Mouse (Mus musculus) Patski (cell line): ENCODE results near the gene Tbc1d15. TPM values are rescaled to one million over a fixed set of nuclear protein-coding genes. Genes with fewer than 3 reads are reported as not detected.

ENCODE experiments used
- ATAC-seq: fragments of 100-300 bp; one replicate; pipeline ENCODE4 v1.8.0; 2021
- CTCF ChIA-PET: fragments of 350-600 bp; sonication (Branson Sonifier 250); formaldehyde crosslinking; loops from one replicate; lab custom pipeline; 2022; ENCODE audit warnings: inconsistent platforms; lab: Charles Lee
- POLR2A ChIA-PET: fragments of 350-600 bp; sonication (Branson Sonifier 250); formaldehyde crosslinking; loops from one replicate; lab custom pipeline; 2022; ENCODE audit warnings: antibody characterized with exemption, inconsistent platforms; lab: Charles Lee
- DNase-seq: peaks from one replicate; pipeline ENCODE4 v3.0.0-alpha.2; 2011; ENCODE audit warnings: low read depth, low spot score
- H3K27me3 ChIP-seq: fragments of 371-371 bp; one replicate; pipeline ENCODE4 v1.5.1; 2021
- CTCF ChIP-seq: fragments of 100-300 bp; IDR thresholded peaks from one replicate; pipeline ENCODE4 v1.5.1; 2021
- in situ Hi-C: fragments of 300-500 bp; cut with MboI; formaldehyde crosslinking; loops from 3 replicates; pipeline ENCODE4 v1.11.1; 2018; ENCODE audit warnings: low pct_unique_long_range_greater_than_20kb, mixed read lengths
- polyA plus RNA-seq: library from polyadenylated mRNA; unstranded; gene quantifications from one replicate; pipeline ENCODE4 v1.2.3, GENCODE M21; 2021

The Tbc1d15 gene
- polyA plus RNA-seq, 1 experiment from 2014 or later = 116 TPM

DNA sequence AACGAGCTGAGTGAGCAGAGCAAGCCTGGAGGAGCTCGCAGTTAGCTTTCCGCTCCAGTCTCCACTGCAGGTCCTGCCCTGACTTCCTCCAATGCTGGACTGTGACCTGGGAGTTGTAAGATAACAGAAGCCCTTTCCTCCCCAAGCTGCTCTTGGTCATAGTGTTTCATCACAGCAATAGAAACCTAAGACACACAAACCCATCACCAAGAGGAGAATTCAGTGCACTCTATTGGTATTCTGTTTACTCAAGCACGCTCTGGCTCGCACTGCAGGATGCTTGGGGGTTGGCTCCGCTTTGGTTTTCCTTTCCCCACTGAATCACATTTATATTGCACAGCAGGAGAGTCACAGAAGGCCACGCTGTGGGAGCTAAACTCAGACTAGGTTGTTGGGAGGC is 3.2 kb downstream of the Tbc1d15 start:
- DNase-seq = no peak
- POLR2A ChIA-PET = interaction anchor here (0.6 to 1.7 kb wide), 2 partner anchors 14 to 15 kb away, joined by 3 to 4 read pairs; no protein-coding TSS in a partner anchor

DNA sequence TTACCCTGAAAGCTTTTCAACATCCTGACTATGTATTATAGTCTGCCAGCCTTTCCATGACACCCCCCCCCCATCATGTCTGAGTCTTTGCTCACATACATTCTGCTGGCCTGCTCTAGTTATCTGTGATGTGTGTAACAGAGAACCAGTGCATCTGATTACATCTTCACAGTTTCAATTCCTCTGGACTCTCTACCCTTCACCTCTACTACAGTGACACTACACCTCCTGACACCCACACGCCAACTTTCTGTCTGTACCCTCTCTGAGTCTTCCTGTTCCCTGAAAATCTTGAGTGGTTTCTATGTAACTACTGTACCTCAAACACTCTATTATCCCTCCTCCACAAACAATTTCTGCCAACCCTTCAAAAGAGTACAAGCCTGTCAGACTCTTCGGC is 5.8 kb downstream of the Tbc1d15 start:
- ChIA-PET CTCF (no interaction called here), POLR2A (interaction anchor here (0.6 kb wide), 1 partner anchor 70 kb away, joined by 3 read pairs; no protein-coding TSS in a partner anchor)
- ATAC-seq = no peak
- H3K27me3 ChIP-seq = no peaks in the 10 kb centered on the region
- no peak for TF ChIP-seq CTCF
- in situ Hi-C loops = no loop called here
- no peak for DNase-seq

More for the DNA sequence above, 3.2 kb downstream of the Tbc1d15 start:
- no peaks in the 10 kb centered on the region for H3K27me3 ChIP-seq
- CTCF ChIA-PET = interaction anchor here (1.0 to 1.2 kb wide), 2 partner anchors 16 to 75 kb away, joined by 3 read pairs; no protein-coding TSS in a partner anchor
- TF ChIP-seq CTCF = no peak
- no peak for ATAC-seq
- in situ Hi-C loops = no loop called here

DNA sequence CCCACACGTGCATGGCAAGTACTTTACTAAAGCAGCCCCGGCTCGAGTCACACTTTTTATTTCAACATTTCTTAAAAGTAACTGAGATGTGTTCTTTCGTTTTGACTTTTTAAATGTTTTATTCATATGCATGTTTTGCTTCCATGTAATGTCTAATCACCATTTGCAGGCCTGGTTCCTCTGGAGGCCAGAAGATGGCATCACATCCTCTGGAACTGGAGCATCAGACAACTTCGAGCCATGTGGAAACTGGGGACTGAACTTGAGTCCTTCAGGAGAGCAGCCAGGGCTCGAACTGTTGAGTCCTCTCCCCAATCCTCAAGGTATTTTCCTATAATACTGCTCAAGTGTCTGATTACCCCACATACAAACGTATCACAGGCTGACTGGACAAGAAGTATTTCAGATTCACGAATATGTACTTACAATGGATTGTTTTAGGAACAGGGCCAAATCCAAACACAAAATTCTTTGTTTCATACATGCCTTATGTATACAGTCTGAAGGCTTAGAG is 10.1 kb downstream of the Tbc1d15 start:
- H3K27me3 ChIP-seq = no peaks in the 10 kb centered on the region
- peak; percentile 59 for TF ChIP-seq CTCF
- in situ Hi-C loops = no loop called here
- peak; percentile 39 for ATAC-seq
- CTCF ChIA-PET = interaction anchor here (1.2 to 2.8 kb wide), 2 partner anchors 8 to 11 kb away, joined by 3 to 9 read pairs; no protein-coding TSS in a partner anchor
- DNase-seq = no peak
- POLR2A ChIA-PET = interaction anchor here (1.0 kb wide), 1 partner anchor 9 kb away, joined by 3 read pairs; no protein-coding TSS in a partner anchor

DNA sequence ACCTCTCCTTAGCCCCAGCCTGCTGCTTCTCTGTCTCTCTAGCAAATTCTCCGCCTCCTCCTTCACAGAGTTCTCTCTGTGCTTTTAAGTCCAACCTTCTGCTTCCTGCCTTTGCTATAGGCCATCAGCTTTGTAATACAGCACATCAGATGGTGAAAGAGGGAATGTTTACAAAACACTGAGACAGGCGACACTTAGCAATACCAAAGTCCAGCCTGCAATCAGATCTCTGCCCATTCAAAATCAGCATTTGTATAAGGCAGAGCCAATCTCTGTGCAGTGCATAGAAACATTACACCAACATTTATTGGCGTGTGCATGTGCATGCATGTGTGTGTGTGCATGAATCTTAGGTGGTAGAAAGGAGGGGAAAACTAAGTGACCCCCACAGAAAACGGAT is 13.3 kb downstream of the Tbc1d15 start:
- in situ Hi-C loops = no loop called here
- DNase-seq (no peak), ATAC-seq (no peak)
- ChIA-PET POLR2A (no interaction called here), CTCF (no interaction called here)
- no peaks in the 10 kb centered on the region for H3K27me3 ChIP-seq
- no peak for TF ChIP-seq CTCF

DNA sequence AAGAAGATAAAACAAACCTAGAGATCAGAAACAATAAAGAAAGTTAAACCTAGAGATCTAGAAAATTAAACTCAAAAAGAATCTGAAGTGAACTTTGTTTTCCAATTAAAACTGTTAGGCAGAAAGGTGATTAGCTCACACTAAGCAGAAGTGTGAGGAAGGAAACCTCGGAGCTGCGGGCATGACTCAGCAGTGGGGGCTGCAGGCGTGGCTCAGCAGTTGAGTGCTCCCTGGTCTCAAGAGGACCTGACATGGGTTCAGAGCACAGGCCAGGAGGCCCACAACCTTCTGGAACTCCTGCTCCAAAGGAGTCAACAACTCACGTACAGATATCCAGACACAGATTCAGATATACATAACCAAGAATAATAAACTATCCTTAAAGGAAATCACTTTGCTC is 14.5 kb downstream of the Tbc1d15 start:
- DNase-seq (no peak), ATAC-seq (peak; percentile 51)
- ChIA-PET POLR2A (no interaction called here), CTCF (no interaction called here)
- no peaks in the 10 kb centered on the region for H3K27me3 ChIP-seq
- no peak for TF ChIP-seq CTCF
- in situ Hi-C loops = no loop called here

DNA sequence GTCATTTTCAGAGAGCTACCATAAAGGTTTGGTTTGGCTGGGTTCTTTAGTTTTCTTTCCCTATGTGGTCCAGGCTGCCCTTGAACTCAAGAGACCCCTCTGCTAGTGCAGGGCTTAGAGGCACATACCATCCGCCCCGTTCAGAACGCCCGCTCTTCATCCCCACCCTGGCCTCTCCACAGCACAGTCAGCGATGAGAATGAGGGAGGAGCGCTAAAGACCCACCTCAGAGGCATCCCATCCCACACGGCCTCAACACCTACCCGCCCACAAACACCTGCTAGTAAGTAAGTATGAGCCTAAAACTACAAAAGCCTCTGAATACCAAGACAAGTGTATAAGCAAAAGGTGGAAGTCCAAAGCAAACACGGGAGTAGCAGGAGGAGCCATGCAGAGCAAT is 15.8 kb downstream of the Tbc1d15 start:
- ATAC-seq (no peak), DNase-seq (no peak)
- in situ Hi-C loops = no loop called here
- CTCF ChIA-PET = no interaction called here
- H3K27me3 ChIP-seq = no peaks in the 10 kb centered on the region
- no peak for TF ChIP-seq CTCF
- POLR2A ChIA-PET = no interaction called here

DNA sequence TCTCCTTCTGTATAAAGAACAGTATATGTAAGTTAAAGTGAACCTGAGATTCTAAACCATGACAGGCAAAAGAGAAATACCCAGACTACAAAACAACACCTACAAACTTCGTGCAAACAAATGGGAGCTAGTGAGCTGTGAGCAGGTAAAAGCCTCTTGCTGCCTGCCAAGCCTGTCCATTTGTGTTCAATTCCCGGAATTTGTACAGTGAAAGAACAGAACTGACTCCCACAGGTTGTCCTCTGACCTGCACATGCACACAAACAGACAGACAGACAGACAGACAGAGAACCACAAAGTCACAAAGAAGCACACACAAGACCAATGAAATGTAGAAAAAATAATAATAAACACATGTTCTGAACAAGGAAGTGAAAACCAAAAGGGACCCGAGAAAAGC is 17.5 kb downstream of the Tbc1d15 start:
- ATAC-seq (no peak), DNase-seq (no peak)
- H3K27me3 ChIP-seq = no peaks in the 10 kb centered on the region
- POLR2A ChIA-PET = interaction anchor here (0.7 kb wide), 1 partner anchor 14 kb away, joined by 4 read pairs; no protein-coding TSS in a partner anchor
- in situ Hi-C loops = no loop called here
- CTCF ChIA-PET = interaction anchor here (1.2 kb wide), 1 partner anchor 11 kb away, joined by 3 read pairs; no protein-coding TSS in a partner anchor
- TF ChIP-seq CTCF = no peak

DNA sequence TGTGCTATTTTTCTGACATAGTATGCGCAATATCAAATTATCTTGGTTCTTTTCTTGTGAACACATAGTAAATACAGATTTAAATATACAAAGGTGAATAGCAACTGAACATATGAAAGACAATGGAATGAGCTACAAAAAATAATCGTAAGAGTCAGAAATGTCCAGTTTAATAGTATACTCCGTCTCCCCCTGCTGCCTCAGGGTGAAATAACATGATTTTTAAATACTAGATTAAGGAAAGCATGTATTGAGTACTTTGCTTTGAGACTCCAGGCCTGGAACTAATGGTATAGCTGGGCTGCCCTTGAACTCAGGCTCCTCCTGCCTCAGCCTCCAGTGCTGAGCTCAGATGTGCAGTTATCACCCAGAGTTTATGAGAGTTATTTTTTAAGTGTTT is 18.8 kb downstream of the Tbc1d15 start:
- ChIA-PET POLR2A (interaction anchor here (0.9 to 1.0 kb wide), 2 partner anchors 9 to 15 kb away, joined by 3 read pairs; no protein-coding TSS in a partner anchor), CTCF (interaction anchor here (1.0 to 1.4 kb wide), 5 partner anchors 9 to 34 kb away, joined by 3 read pairs; no protein-coding TSS in a partner anchor)
- ATAC-seq = no peak
- in situ Hi-C loops = no loop called here
- no peaks in the 10 kb centered on the region for H3K27me3 ChIP-seq
- no peak for DNase-seq
- TF ChIP-seq CTCF = peak; percentile 30

DNA sequence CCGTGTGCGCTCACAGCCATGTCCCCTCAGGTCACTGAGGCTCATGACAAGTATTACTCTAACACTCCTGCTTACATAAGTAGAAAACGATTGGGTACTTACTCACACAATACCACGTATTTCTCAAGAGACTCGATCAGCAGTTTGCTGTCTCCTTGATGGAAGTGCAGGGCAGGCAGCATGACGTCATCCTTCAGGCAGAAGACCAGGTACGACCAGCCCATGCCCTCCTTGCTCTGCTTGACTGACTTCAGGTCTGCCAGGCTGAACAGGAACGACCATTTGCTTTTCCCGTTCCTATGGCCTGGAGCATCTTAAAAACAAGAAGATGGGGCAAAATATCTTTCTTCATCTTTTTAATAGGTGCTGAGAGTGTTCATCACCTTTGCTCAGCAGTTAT is 22.2 kb downstream of the Tbc1d15 start:
- in situ Hi-C loops = no loop called here
- no peak for DNase-seq
- no peak for ATAC-seq

DNA sequence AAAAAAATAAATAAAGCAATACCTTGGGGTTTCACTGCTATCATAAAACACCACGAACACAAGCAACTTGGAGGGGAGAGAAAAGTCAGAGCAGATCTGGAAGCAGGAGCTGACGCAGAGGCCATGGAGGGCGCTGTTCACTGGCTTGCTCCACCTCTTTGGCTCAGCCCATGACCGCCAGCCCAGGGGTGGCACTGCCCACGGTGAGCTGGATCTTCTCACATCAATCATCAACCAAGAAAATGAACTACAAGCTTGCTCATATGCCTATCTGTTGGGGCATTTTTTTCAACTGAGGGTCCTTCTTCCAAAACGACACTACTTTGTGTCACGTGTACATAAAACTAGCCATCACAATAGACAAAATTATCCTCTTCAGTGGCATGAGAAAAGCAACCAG is 24.7 kb downstream of the Tbc1d15 start:
- ChIA-PET CTCF (no interaction called here), POLR2A (no interaction called here)
- TF ChIP-seq CTCF = no peak
- ATAC-seq (no peak), DNase-seq (no peak)
- no peaks in the 10 kb centered on the region for H3K27me3 ChIP-seq
- in situ Hi-C loops = no loop called here

More for the DNA sequence above, 22.2 kb downstream of the Tbc1d15 start:
- TF ChIP-seq CTCF = no peak
- ChIA-PET CTCF (interaction anchor here (2.6 kb wide), 1 partner anchor 12 kb away, joined by 9 read pairs; no protein-coding TSS in a partner anchor), POLR2A (no interaction called here)
- no peaks in the 10 kb centered on the region for H3K27me3 ChIP-seq

DNA sequence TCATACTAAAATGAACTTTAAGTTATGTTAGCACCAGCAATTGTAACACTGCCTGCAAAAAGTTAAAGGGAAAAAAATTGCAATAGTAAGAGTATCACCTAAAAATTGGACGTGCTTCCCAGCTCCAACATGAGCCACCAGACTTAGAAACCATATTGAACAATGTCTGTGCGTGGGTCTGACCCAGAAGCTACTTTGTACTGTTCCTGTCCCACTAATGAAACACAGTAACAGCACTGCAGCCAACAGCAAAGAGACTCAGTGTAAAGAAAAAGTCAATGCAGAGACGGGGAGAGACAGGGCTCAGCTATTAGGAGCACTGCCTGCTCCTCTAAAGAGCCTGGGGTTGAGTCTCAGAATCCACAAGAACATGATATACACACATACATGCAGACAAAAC is 27.4 kb downstream of the Tbc1d15 start:
- in situ Hi-C loops = no loop called here
- ATAC-seq (no peak), DNase-seq (no peak)
- ChIA-PET POLR2A (no interaction called here), CTCF (no interaction called here)
- no peaks in the 10 kb centered on the region for H3K27me3 ChIP-seq
- TF ChIP-seq CTCF = no peak
